Mouse (Mus musculus) ES-E14 (cell line): ENCODE measurements around the gene Ctdnep1.

ENCODE experiments used
- HCFC1 ChIP-seq: IDR thresholded peaks from 2 replicates; pipeline ENCODE4 v1.6.1; 2012; ENCODE audit warnings: low read length, inconsistent platforms, borderline replicate concordance; ENCODE audit not compliant: insufficient read depth
- ZNF384 ChIP-seq: IDR thresholded peaks from 2 replicates; pipeline ENCODE4 v1.6.1; 2012; ENCODE audit warnings: low read depth, low read length, inconsistent platforms

GRCm38 (mm10) chr11:70040184-70040583 is 59.2 kb downstream of the Ctdnep1 start:
- TF ChIP-seq ZNF384 (no peak), HCFC1 (no peak)
